Mouse (Mus musculus) forebrain, embryonic 16.5 days (tissue): Measurements from ENCODE around the gene Ccdc171. TPM values are rescaled to one million over a fixed set of nuclear protein-coding genes. Genes with fewer than 3 reads are reported as not detected.
"Not testable (repeated sequence)": the region's sequence is repeated elsewhere in the genome, so short reads cannot be mapped to it uniquely, and the experiment has no call there.

Experiments
- ATAC-seq: fragments of 200-750 bp; cut with Nextera tagmentation; 2 replicates; pipeline ENCODE4 v1.8.0; 2017; ENCODE audit warnings: mild to moderate bottlenecking, moderate library complexity
- H3K27ac ChIP-seq: fragments of 300-500 bp; sonication (generic); 2 replicates; pipeline ENCODE4 v1.5.1; 2014; ENCODE audit warnings: low read length, control low read depth
- H3K27me3 ChIP-seq: fragments of 300-500 bp; sonication (generic); replicated peaks from 2 replicates; pipeline ENCODE4 v1.6.1; 2014; ENCODE audit warnings: low read length; ENCODE audit not compliant: control insufficient read depth, insufficient read depth
- H3K36me3 ChIP-seq: fragments of 300-500 bp; sonication (generic); 2 replicates; pipeline ENCODE4 v1.6.1; 2014; ENCODE audit not compliant: control insufficient read depth, insufficient read depth
- H3K4me1 ChIP-seq: fragments of 300-500 bp; sonication (generic); replicated peaks from 2 replicates; pipeline ENCODE4 v1.6.1; 2014; ENCODE audit warnings: low read length; ENCODE audit not compliant: control insufficient read depth, insufficient read depth
- H3K4me2 ChIP-seq: fragments of 300-500 bp; sonication (generic); 2 replicates; pipeline ENCODE4 v1.6.1; 2014; ENCODE audit warnings: mild to moderate bottlenecking, low read length, control low read depth
- H3K4me3 ChIP-seq: fragments of 300-500 bp; sonication (generic); replicated peaks from 2 replicates; pipeline ENCODE4 v1.5.1; 2014; ENCODE audit warnings: mild to moderate bottlenecking, low read length, control low read depth
- H3K9ac ChIP-seq: fragments of 300-500 bp; sonication (generic); replicated peaks from 2 replicates; pipeline ENCODE4 v1.6.1; 2014; ENCODE audit warnings: low read depth, low read length, control low read depth
- H3K9me3 ChIP-seq: fragments of 300-500 bp; sonication (generic); 2 replicates; pipeline ENCODE4 v1.6.1; 2016; ENCODE audit warnings: low read length; ENCODE audit not compliant: control insufficient read depth
- WGBS: fragments of 180-500 bp; shearing (Covaris S2); extraction: QIAGEN DNeasy Blood & Tissue Kit; methylation state at CpG from one replicate; pipeline ENCODE4 v1.1.7; 2014; 5-methylcytosine and 5-hydroxymethylcytosine counted together
- polyA plus RNA-seq: library from polyadenylated mRNA; unstranded; fragments of >200 nt; fragmentation: Nextera tagmentation; extraction: Ambion mirVana; gene quantifications from 2 replicates; pipeline ENCODE4 v1.2.1, GENCODE M21; 2015

Gene Ccdc171
- polyA plus RNA-seq, 1 experiment from 2014 or later: 6.1 TPM

DNA sequence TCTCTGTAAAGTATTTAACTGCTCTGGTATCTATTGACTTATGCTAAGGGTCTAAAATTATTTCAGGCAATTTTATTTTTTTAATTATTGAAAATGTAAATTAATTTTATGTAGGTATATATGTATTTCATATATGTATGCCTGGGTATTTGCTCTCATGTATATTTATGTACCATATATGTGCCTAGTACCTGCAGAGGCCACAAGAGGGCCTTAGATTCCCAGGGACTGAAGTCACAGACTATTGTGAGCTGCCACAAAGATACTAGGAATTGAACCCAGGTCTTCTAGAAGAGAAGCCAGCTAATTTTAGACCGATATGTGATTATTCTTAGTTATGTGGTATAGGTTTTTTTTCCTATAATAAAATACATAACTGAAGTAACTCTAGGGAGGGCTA is 62.2 kb downstream of the Ccdc171 start:
- Histone ChIP-seq H3K9me3 (no peaks in the 10 kb centered on the region), H3K4me3 (no peak overlapping the region), H3K27ac (no peak overlapping the region), H3K36me3 (no peaks in the 10 kb centered on the region), H3K9ac (no peak overlapping the region), H3K4me2 (no peak overlapping the region), H3K27me3 (no peaks in the 10 kb centered on the region), H3K4me1 (no peaks in the 10 kb centered on the region)
- ATAC-seq: no peak
- 97% methylated on average over 1 of the region's 1 CpGs for WGBS

DNA sequence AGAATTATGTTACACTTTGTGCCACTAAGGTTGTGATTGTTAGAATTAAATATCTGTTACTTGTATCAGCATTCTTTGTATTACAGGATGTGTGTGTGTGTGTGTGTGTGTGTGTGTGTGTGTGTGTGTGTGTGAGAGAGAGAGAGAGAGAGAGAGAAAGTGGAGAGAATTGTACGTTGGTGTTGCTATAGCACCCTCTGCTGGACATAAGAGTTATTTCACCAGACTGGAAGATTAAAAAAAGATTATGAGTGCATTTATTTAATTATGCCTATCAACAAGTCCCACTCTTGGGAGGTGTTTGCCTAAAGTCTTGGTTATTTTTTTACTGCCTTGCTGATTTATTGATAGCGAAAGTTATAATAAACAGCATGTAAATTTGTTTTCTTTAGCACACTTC is 71.1 kb downstream of the Ccdc171 start:
- WGBS: 23% methylated on average over 2 of the region's 2 CpGs
- Histone ChIP-seq H3K27me3 (no peaks in the 10 kb centered on the region), H3K36me3 (no peaks in the 10 kb centered on the region), H3K9ac (no peak overlapping the region), H3K4me1 (no peaks in the 10 kb centered on the region), H3K9me3 (no peaks in the 10 kb centered on the region), H3K27ac (no peak overlapping the region), H3K4me2 (no peak overlapping the region), H3K4me3 (no peak overlapping the region)
- no peak for ATAC-seq

DNA sequence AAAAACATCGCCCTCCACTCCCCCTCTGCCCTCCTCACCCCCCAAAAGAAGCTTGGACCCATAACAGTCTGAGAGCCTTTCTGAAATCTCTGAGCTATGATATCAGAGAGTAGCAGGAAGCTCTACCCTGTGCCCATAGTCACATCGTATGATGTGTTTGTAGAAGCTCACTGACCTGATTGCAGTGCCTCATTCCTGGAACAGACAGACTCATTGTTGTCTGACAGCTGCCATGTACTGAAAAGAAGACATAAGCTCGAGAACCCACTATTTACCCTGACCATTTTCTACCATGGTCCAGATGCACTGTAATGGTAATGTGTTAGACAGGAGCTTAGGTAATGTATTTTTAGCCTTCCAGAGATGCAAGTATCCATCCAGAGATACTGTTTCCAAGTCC is 85.8 kb downstream of the Ccdc171 start:
- Histone ChIP-seq H3K36me3 (no peaks in the 10 kb centered on the region), H3K9me3 (no peaks in the 10 kb centered on the region), H3K4me2 (no peak overlapping the region), H3K27me3 (no peaks in the 10 kb centered on the region), H3K9ac (no peak overlapping the region), H3K27ac (no peak overlapping the region), H3K4me1 (no peaks in the 10 kb centered on the region), H3K4me3 (no peak overlapping the region)
- WGBS: 74% methylated on average over 3 of the region's 3 CpGs
- ATAC-seq: no peak

DNA sequence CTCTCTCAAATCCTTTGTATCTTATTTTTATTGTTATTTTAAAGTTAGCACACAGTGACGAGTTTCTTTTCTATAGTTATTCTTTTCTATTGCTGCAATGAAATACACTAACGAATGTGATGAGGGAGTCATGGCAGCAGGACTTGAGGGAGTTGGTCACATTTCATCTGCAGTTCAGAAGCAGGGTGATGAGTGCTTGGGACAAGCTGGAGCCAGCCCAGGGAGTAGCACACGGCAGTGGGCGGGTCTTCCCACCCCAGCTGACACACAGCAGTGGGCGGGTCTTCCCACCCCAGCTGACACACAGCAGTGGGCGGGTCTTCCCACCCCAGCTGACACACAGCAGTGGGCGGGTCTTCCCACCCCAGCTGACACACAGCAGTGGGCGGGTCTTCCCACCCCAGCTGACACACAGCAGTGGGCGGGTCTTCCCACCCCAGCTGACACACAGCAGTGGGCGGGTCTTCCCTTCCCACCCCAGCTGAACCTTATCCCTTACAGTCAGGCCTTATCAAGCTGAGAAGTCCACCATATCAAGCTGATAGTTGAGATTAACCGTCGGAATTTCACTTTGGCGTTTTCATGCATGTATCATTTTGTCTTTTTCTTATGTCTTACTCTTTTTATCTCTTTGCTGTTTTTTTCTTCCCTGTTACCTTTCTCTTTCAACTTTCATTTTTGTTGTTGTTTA is 97.8 kb downstream of the Ccdc171 start:
- not testable (repeated sequence) for H3K9ac ChIP-seq, H3K36me3 ChIP-seq, ATAC-seq, H3K4me3 ChIP-seq, H3K27ac ChIP-seq, H3K9me3 ChIP-seq, H3K27me3 ChIP-seq, H3K4me1 ChIP-seq, H3K4me2 ChIP-seq
- 27% methylated on average over 8 of the region's 13 CpGs for WGBS

DNA sequence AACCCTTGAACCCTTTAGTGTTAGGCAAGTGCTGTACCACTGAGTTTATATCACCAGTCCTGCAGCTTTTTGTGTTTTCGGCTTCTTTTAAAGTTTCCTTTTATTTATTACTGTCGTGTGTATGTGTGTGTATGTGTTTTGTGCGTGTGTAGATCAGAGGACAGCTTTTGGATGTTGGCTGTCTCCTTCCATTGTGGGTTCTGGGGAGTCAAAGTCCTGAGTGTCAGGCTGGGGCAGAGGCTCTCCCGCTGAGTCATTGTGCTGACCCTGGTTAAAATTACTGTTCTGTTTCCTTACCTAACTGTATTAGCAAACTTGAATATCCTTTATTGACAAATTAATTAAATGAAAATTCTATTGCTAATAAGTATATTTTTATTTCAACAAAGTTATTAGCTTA is 98.4 kb downstream of the Ccdc171 start:
- H3K4me2 ChIP-seq: no peak overlapping the region
- no peaks in the 10 kb centered on the region for H3K27me3 ChIP-seq
- H3K4me1 ChIP-seq: no peaks in the 10 kb centered on the region
- H3K27ac ChIP-seq: no peak overlapping the region
- H3K36me3 ChIP-seq: no peaks in the 10 kb centered on the region
- H3K4me3 ChIP-seq: no peak overlapping the region
- WGBS: 89% methylated on average over 4 of the region's 4 CpGs
- ATAC-seq: no peak
- H3K9ac ChIP-seq: no peak overlapping the region
- no peaks in the 10 kb centered on the region for H3K9me3 ChIP-seq

DNA sequence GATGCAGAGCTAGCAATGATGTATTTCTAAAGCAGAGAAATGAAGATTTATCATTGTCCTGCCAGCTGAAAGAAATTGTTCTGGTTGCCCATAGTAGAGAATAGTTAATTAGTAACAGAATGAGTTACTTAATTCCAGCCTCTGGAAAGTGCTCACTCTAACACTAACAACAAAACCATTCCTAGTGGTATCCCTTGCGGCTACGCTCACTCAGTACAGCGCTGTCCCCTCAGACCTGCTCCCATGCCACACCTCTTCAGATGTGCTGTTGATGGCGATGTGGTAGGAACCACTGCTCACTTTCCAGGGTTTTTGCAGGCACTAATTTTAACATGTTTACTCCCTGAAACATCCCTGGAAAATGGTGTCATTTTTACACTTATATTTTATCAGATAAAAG is 126.1 kb downstream of the Ccdc171 start:
- no peaks in the 10 kb centered on the region for H3K9me3 ChIP-seq

DNA sequence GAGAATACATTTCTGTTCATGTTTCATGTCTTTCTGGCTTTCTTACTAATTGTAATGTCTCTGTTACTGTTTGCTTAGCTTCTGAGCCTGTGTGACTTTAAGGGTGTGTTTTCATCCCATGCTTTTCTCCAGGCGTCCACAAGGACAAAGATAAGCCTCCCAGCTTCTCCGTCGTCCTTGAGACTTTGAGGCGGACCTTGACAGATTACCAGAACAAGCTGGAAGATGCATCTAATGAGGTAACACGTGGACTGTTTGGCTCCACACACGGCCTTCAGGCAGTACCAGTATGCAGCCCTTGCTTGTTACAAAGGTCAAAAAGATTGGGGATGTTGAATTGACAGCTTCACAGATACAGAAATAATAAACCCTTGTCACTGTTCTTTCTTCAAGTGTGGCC is 130.1 kb downstream of the Ccdc171 start:
- no peaks in the 10 kb centered on the region for H3K36me3 ChIP-seq
- WGBS: 28% methylated on average over 6 of the region's 6 CpGs
- ATAC-seq: no peak
- no peak overlapping the region for H3K27ac ChIP-seq
- no peak overlapping the region for H3K4me3 ChIP-seq
- peaks cover 7% of the 10 kb centered on the region for H3K4me1 ChIP-seq
- H3K9ac ChIP-seq: no peak overlapping the region
- no peaks in the 10 kb centered on the region for H3K27me3 ChIP-seq
- H3K4me2 ChIP-seq: no peak overlapping the region
- H3K9me3 ChIP-seq: no peaks in the 10 kb centered on the region

More for the DNA sequence above, 126.1 kb downstream of the Ccdc171 start:
- no peak for ATAC-seq
- Histone ChIP-seq H3K4me2 (no peak overlapping the region), H3K27me3 (no peaks in the 10 kb centered on the region), H3K4me3 (no peak overlapping the region), H3K36me3 (no peaks in the 10 kb centered on the region), H3K4me1 (peaks cover under 1% of the 10 kb centered on the region; the same call in 1 of the 2 replicates), H3K27ac (no peak overlapping the region), H3K9ac (no peak overlapping the region)
- WGBS: 88% methylated on average over 4 of the region's 4 CpGs

DNA sequence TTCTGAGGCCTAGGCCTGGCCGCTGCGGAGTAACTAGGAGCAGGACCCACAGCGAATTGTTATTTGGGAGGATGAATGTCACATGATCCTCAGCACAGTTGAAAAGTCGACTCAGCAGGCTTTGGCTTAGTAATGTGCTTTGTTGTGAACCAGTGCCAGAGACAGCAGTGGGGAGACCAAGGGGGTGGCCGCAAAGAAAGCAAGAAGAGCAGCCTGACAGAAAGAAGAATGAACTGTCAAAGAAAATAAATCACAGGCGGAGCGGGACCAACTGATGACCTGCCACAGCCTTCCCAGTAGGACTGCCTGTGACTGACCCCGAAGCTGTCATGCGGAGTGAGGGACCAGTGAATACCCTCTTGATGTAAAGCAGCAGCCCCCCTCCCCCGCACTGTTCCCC is 131.2 kb downstream of the Ccdc171 start:
- ATAC-seq: peak; percentile 78
- Histone ChIP-seq H3K9me3 (no peaks in the 10 kb centered on the region), H3K9ac (0 out of 2 replicates have a peak overlapping the region, but pooled peaks have one; percentile 32), H3K4me2 (peak overlapping the region; percentile 33), H3K27ac (no peak overlapping the region), H3K4me3 (no peak overlapping the region), H3K36me3 (no peaks in the 10 kb centered on the region), H3K27me3 (no peaks in the 10 kb centered on the region), H3K4me1 (peaks cover 7% of the 10 kb centered on the region)
- WGBS: 12% methylated on average over 10 of the region's 10 CpGs

DNA sequence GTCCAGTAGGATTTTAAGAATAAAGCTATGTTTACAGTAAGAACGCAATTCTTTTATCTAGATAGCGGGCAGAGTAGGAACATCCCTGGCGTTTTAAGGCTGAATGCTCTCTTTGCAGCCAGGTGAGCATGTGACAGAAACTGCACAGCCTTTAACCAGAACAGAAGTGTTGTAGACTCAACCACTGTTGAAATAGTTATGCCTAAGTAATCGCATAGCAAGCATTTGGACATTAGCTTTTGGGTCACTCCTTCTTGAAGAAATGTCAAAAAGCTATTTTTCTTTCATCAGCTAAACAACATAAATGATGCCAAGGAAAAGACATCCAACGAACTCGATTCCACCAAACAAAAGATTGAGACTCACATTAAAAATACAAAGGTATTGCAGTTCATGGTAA is 131.7 kb downstream of the Ccdc171 start:
- 40% methylated on average over 6 of the region's 6 CpGs for WGBS

DNA sequence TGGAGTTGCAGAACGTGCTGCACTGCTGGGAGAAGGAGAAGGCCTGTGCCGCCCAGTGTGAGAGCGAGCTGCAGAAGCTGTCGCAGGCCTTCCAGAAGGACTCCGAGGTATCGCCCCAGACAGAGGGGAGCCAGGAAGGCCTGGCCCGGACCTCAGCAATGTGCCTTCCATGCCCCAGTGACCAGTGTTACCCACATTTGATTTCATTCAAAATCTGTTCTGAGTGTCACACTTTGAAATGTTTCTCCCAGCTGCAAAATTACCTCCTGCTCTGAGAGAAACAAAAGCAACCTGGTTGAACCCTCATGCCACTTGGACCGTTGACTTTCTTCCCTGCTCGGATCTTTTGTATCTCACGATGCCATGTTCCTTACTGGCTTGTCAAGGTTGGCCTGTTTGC is 133.1 kb downstream of the Ccdc171 start:
- 75% methylated on average over 10 of the region's 10 CpGs for WGBS
- no peak for ATAC-seq
- no peak overlapping the region for H3K4me3 ChIP-seq
- no peaks in the 10 kb centered on the region for H3K27me3 ChIP-seq
- H3K4me1 ChIP-seq: peaks cover 7% of the 10 kb centered on the region
- H3K27ac ChIP-seq: no peak overlapping the region
- H3K9me3 ChIP-seq: no peaks in the 10 kb centered on the region
- H3K36me3 ChIP-seq: no peaks in the 10 kb centered on the region
- H3K4me2 ChIP-seq: no peak overlapping the region
- H3K9ac ChIP-seq: no peak overlapping the region

More for the DNA sequence above, 131.7 kb downstream of the Ccdc171 start:
- Histone ChIP-seq H3K9me3 (no peaks in the 10 kb centered on the region), H3K27me3 (no peaks in the 10 kb centered on the region), H3K9ac (no peak overlapping the region), H3K4me1 (peaks cover 7% of the 10 kb centered on the region), H3K4me2 (peak overlapping the region; percentile 33), H3K36me3 (no peaks in the 10 kb centered on the region), H3K4me3 (no peak overlapping the region), H3K27ac (no peak overlapping the region)
- ATAC-seq: 0 out of 2 replicates have a peak, but pooled peaks have one; percentile 4
